Mouse (Mus musculus) liver (tissue): Measurements from ENCODE around the gene Wars.

Experiments used
- DNase-seq: peaks from one replicate; pipeline ENCODE4 v3.0.0-alpha.2; 2020; ENCODE audit warnings: mixed read lengths

The Wars gene

DNA sequence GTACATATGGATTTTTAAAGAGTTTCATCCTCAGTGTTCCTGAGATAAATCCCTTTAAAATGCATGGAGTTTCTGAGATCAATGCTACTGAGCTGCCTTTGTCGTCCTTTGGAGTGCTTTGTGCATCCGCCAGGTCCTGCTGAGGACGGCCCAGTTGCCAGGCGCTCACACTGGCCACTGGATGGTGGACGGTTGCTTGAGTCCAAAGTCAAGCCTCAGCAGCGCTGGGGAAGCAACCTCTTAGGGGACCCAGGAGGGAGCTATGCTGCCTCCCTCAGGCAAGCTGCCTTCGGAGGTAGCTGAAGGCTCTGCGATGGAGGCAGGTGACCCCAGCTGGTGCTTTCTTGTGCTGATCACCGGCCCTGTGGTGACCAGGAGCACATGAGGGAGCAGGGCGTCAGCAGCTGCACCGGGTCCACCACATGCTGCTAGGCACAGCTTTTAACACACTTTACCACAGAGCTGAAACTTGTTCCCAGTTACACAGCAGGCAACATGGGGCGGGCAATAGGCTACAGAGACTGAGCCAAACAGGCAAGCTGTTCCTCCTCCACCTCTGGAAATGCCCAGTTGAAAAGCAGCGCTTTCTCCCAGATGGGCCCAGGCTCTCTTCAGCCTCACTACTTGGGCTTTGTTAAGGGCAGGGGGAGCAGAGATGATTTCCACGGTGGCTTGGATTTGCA is 11.8 kb upstream of the Wars start:
- no peak for DNase-seq

DNA sequence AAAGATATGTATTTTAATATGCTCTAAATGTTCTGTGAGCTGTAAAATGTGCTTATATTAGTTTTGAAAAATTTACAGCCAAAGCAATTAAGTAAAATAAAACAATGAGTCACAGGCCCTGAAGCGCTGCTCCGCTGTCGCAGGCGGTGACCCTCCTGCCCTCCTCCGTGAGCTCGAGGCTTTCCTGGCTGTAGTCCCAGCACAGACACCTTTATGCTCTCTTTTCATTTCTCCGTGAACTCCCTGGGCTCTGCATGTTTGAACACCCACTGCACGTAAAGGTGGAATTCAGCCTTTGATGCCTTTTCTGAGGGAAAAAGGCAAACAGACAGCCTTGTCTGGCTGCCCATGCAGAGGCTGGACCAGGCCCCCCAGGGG is 10.3 kb upstream of the Wars start:
- no peak for DNase-seq

DNA sequence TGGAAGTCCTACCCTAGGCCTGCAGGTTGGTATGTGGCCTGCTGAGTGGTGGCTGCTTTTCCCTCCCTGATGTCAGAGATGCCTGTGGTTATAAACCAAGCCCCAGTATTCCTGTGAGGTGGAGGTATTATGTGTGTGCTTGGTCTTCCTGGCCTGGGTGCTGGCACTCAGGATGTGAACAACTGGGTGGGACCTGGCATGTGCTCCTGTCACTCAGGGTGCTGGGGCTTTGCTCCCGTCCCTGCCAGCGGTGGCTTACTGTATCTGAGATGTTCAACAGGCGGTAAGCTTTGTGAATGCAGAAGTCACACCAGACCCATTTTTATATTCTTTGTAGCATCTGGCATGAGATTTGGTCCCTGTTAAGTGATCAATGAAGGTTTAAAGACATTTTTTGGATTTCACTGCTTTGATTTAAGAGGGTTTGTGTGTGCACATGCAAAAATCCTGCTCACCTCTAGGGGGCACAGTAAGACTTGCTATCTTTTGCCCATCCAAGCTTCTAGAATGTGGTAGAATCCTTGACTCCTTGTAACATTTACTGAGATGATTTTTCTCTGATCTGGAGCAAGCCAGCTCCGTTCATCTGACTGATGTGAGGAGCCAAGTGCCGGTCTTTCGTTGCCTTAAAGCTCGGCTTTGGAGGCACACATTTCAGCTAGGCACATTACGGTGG is 9.8 kb upstream of the Wars start:
- DNase-seq: peak; percentile 37

DNA sequence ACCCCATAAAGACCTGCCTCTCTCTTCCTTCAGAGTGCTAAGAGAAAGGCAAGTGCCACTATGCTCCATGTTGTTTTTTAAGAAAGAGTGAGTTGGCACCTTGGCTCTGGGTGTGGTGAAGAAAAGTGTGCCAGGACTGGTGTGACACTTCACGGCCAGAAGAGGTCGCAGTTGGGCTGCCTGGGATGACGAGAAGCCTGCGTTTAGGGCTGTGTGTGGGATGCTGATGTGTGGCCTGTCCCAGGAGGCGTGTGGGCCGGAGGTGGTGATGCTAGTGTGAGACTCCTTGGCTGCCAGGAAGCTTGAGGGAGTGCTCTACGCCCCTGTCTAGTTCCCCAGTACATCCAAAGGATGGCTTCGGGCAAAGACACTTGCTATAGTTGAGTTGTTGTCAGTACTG is 9.0 kb upstream of the Wars start:
- DNase-seq: peak; percentile 55

DNA sequence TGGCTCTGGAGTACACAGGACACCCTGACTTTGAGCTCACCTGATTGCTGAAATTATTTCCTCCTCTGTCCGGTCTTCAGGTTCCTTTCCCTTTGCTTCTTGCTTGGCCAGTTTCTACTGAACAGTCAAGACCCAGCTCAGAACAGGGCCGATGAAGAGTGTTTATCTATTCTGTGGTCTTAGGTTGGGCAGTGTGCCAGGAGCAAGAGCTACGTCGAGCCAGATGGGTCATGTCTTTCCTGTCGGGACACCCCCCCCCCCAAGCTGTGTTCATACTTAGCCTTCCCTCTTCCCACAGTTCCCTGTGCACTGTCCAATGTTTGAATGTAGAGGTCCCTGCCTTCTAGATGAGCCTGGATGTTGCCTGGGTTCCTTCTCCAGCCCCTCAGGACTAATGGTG is 7.4 kb upstream of the Wars start:
- no peak for DNase-seq

DNA sequence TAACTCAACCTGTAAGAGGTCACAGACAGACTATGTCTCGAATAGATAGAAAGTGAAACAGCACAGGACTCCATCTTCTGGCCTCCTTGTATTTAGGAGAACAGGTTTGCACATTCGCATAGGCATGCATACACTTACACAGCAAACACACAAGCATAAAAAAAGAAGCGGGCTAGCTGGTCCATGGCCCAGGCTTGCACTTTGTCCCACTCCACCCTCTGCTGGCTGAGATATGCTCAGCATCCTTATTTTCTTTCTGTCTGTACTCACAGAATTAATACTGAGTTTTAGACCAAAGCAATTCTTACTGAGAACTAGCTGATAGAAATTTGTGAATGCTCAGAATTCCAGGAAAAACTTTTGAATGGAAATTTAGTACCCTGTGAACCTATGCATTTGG is 2.0 kb upstream of the Wars start:
- DNase-seq: no peak

DNA sequence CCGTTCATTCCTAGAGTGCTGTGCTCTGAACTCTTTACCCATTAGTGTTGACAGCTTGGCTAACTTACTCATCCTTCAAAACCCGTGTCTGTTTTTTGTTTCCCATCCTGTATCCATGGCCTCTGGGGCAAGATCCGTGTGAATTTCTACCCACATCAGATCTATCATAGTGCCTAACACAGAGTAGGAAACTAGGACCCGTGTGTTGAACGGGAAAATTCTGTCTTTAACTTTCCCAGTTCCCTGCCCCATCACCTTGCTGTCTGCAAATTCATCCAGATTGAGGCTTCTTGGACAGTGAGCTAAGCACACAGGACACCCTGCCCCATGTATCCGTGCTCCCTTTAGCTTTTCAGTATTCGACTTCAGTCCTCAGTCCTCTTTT is 450 bp upstream of the Wars start:
- DNase-seq: no peak

DNA sequence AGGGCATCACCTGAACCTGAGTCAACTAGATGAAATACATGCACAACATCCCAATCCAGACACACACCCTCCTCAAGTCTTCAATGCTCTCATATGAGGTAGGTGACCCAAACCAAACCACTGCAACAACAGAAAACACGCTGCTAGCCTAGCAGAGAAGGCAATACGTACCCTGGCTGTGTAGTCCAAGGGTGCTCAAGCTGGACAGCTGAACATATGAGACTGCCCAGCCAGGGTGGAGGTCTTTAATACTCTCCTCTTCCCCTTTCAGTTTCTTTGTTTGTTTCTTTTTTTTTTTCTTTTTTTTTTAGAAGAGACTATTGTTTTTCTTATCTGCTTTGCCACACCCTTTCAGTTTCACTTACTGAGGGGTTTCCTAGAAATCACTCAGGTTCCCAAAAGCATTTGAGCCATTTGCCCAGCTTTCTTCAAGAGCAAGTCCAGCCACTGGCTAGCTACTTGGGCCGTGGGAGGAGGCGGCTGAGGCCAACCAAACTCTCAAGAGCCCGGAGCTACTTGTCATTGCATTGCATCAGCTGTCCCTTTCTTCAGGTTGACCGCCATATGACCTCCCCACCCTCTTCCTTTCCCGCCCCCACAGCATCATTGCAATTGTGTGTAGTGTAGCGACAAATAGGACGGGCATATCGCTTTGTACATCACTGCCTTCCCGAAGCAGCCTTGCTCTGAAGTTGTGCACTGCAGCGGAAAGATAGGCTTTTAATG is 822 bp downstream of the Wars start, which contains the start of gene Wdr25:
Gene Wdr25, plus strand, starts transcription at position 643 of the 726 bp plus-strand sequence.
- DNase-seq: no peak

DNA sequence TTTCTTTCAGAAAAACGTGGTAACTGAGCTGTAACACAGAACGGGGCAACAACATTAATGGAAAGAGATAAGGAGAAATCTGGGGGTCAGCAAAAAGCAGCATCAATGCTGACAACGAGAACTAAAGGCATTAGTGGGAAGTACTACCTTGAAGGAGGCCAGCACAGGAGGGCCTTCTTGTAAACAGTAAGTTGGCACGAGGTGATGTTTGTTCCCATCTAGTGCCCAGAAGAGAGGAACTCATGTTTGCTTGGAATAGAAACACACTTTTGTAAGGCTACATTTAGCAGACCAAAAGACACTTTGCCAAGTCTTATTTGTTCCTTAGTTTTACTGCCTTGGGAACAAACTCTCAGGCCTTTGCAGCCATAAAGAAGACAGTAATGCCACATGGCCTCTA is 5.3 kb downstream of the Wars start:
- no peak for DNase-seq

DNA sequence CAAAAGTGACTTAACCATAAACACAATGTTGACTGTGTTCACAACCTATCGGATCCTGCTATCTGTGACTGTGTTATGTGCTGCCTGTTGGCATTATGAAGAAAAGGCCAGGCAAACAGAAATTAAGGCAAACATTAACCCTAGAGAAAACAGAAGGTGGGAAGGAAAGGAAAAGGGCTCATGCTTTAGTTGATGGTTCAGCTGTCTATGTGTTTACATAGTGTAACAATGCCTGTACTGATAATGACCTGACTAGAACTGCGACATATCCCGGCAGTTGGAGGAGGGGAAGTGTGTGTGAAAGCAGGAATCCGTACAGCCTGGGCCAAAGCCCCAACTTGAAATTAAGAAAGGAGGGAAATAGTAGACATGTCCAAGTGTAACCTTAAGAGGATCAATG is 6.9 kb downstream of the Wars start:
- no peak for DNase-seq

DNA sequence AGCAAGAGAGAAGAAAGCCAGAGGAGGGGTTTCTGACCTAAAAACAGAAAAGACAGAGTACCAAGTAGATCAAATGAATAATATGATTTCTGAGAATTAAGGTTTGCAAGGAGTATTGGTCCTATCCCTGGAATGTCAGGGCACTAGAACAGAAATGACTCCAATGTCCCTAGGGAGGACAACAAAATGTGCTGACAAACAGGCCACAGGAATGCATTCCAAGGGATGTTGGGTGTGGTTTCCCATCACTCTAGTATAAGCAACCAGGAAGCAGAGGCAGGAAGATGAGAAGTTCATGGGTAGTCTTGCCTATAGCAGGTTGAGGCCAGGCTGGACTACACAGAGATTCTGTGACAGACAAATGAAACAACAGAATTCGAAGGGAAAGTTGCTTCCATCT is 8.1 kb downstream of the Wars start:
- no peak for DNase-seq

DNA sequence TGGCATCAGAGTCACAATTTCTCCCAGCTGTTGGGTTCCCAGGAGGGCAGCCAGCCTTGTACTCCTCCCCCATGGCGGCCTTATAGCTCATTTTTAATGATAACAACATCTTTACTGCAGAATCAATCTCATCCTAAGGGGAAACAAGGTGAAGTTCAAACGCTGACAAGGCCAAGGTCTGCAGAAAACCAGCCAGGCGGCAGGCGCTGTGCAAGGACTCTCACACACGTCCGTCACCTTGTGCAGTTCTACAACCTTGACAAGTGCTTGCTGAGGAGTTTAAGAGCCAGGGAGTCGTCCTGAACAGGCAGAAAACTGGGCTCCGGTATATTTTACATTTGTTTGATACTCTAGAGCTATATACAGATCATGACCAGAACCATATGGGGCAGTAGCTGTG is 11.2 kb downstream of the Wars start:
- no peak for DNase-seq

DNA sequence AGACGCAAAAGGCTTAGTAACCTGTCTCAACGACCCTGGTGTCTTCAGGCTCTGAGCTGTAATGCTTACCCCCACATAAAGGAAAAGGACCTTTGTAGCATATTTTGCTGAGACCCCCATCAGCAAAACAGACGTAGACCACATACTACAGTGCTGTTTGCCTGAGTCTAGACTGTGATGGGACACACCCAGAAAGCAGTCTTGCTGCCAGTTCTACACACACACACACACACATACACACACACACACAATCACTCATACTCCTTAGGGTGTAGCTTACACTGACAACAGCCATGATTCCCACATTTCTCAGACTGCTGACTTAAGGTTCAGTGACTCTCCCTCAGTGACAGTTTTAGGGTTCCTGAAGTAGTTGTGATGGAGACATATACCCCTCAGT is 12.8 kb downstream of the Wars start:
- DNase-seq: no peak

DNA sequence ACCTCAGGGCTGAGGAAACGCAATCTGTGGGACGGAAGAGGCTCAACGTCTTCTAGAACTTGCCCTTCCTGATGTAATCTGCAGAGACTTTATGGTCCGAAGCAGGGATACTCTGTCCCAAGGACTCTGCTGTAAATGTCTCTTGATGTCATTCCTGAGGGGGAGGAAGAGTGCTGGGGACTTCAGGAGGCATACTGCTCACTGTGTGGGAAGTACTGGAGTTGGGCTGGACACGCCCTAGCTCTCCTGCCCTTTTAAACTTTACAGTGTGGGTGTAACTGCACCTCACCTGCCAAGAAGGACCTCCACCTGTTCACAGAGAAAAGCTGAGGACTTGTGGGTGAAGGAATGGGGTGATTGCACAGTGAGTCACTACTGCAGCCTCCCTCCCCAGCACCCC is 13.4 kb downstream of the Wars start:
- DNase-seq: no peak

DNA sequence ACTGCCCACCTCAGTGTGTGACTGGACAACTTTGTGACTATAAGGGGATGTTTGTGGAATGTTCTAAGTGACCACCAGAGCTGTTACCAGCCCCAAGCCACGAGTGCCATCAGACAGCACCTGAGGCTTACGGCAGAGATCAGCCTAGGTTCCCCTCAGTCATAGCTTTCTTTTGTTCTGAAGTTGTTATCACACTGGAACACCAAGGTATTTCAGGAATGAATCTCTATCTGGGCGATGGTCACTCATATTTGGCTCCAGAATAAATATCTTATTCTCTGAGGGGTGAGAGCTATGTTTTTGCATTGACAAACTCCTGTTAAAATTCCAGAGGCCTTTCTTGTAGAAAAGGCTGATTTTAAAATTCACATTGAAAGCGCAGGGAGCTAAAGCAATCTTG is 14.8 kb downstream of the Wars start:
- DNase-seq: no peak

DNA sequence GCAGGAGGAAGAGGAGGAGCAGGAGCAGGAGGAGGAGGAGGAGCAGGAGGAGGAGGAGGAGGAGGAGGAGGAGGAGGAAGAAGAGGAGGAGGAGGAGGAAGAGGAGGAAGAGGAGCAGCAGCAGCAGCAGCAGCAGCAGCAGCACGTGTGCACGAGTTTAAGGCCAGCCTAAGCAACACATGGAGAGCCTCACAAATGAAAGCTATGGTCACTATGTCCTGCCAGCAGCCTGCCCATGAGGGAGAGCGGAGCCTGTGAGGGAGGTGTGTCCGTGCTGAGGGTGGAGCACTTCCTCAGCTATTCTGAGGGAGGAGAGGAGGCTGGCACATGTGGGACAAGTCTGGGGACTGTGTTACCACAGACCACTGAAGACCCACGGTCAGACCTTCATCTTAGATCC is 20.9 kb downstream of the Wars start:
- no peak for DNase-seq

DNA sequence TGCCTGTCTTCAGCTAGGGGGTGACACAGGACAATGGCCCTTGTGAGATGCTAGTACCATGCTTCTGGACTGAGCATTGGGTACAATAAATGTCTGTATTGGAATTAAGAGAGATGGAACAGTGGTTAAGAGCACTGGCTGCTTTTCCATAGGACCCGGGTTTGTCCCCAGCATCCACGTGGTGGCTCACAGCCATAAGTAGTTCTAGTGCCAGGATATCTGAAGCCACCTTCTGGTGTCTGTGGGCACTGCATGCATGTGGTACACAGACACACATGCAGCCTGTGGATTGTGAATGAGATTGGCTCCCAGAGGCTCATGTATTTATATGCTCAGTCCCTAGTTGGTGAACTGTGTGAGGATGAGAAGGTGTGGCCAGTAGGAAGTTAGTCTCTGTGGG is 24.4 kb downstream of the Wars start:
- DNase-seq: no peak

DNA sequence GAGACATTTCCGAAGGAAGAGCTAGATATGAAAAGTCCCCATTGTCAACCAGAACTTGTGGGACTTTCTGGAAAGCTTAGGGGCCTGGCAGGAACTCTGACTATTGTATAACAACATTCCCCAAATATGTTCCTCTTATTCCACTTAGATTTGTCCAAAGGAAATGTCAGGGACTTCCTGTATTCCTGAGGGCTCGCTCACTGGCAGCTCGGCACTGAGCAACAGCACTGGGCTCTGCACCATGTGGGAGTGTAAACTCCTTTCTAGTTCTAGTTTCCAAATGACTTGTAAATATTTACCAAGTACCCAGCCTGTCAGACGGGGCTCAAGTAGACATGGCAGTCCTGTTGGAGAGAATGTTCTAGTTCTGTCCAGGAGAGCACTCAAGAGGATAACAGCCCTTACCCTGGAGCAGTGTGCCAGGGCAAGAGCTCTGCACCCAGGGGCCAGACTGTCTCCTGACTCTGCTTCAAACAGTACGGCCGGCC is 28.9 kb downstream of the Wars start:
- no peak for DNase-seq

DNA sequence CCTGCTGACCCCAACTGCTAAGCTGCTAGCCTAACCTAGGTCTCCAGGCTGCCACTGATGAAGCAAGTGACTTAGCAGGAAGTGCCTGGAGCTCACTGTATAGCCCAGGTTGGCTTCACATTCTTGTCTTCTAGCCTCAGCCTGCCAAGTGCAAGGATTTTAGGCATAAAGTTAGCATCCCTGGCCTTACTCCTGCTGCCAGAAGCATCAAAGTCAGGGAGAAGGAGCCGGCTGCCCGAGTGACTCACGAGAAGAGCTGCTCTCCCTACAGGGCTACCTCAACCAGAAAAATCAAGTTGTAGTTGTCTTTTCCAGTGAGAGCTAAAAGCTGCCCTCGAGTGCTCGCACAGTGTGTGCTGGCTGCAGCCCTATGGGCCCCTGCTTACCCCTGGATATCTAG is 35.5 kb downstream of the Wars start:
- DNase-seq: no peak

DNA sequence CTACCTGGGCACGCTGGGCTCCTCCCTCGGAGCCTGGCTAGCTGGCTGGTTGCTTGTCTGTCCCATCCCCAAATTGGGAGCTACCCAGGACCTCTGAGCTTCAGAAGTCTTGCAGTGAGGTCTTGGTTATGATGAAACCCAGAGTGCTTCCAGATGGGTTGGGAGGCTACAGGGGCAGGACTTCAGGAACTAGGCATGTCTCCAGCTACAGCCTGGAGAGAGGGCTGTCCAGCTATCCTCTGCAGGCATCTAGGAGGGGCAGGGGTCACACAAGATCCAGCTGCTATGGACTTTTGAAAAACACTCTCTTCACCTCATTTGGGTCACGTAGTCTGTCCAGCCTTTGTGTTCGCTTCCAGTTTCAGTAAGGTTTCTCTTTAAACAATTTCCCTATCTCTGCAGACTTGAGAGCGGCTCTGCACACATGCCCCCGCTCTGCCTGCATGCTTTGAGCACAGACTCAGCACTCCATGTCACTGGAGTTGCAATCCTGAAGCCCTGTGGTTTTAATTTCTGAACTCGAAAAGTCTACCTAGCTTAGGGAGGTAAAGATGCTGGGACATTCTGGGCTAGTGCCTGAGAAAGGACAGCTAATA is 36.3 kb downstream of the Wars start:
- DNase-seq: no peak

DNA sequence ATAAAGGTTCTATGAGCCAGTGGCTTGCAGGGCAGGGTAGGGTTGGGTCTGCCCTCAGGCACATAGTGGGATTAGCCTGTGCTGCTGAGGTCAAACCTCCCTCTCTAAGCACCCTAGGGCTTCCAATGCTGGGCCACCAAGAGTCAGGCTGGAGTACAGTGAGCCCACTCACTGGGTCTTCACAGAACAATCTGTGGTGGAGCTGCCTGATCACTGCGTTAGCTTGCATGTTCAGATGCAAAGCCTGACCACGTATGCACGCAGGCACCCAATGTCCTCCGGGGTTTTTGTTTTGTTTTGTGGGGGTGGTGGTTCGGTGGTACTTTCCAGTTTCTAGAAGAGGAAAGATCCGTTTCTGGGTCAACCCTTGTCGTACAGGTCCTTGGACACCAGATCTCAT is 36.9 kb downstream of the Wars start:
- DNase-seq: no peak

DNA sequence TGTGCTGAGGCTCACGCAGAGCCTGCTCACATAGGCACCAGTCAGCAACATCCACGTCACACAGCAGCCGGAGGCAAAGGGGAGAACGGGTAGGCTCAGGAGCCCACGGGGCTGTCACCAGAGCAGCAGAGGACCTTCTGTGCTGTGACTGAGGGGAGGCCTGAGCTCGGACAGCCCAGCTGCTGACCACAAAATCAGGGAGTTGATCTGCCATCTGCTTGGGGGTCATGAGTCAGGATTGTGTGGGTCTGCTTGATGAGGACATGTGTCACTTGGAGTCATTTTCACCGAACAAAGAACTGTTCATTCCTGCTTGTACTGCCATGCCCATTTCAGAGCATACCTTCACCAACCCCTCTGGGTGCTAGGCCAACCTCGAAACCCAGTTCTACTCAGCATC is 37.8 kb downstream of the Wars start:
- DNase-seq: no peak

DNA sequence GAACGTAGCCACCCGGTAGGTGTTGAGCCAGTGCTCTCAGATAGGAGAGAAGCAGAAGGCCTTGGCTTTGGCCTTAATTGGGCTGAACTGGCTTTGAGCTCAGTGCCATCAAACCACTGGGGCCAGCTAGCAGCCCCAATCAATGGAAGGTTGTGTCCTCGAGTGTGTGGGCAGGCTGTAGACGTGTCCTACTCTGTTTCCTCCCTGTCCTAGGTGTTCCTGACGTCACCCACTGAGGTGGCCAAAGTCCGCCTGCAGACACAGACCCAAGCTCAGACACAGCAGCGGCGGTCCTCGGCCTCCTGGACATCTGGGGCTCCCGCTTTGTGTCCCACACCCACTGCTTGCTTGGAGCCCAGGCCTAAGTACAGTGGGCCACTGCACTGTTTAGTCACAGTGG is 38.9 kb downstream of the Wars start:
- peak; percentile 25 for DNase-seq

DNA sequence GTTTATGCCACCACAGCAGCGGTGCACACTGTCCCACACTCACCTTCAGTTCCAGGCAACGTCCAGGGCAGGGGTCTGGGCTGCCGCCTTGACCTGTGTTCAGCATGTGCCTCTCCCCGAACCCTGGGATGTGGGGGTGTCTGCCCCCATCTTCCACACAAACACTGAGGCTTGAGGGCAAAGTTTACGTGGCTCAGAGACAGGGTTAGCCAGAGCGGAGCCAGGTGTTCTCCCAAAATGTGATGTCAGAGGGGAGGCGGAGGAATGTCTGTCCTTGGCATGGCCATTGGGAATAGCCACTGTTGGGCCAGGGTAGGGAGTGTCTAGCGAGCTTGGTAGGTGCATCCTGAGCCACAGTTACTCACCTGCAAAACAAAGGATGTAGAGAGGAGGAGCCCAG is 41.2 kb downstream of the Wars start:
- DNase-seq: no peak
